Mouse (Mus musculus) forebrain, embryonic 14.5 days (tissue): ENCODE data around the gene Acsbg1. TPM values are rescaled to one million over a fixed set of nuclear protein-coding genes. Genes with fewer than 3 reads are reported as not detected.

Experiments used
- ATAC-seq: fragments of 200-750 bp; cut with Nextera tagmentation; 2 replicates; pipeline ENCODE4 v1.8.0; 2017; ENCODE audit warnings: mild to moderate bottlenecking, moderate library complexity
- DNase-seq: peaks from one replicate; pipeline ENCODE4 v3.0.0-alpha.2; 2015; ENCODE audit warnings: low spot score
- H3K27ac ChIP-seq: fragments of 300-500 bp; sonication (generic); 2 replicates; pipeline ENCODE4 v1.5.1; 2014; ENCODE audit warnings: low read depth, mild to moderate bottlenecking, control low read depth, low read length, moderate library complexity
- H3K27me3 ChIP-seq: fragments of 300-500 bp; sonication (generic); replicated peaks from 2 replicates; pipeline ENCODE4 v1.6.1; 2014; ENCODE audit warnings: low read length, control low read depth, mixed read lengths; ENCODE audit not compliant: control insufficient read depth, insufficient read depth
- H3K36me3 ChIP-seq: fragments of 300-500 bp; sonication (generic); 2 replicates; pipeline ENCODE4 v1.6.1; 2014; ENCODE audit warnings: low read length, control low read depth; ENCODE audit not compliant: control insufficient read depth, insufficient read depth
- H3K4me1 ChIP-seq: fragments of 300-500 bp; sonication (generic); 2 replicates; pipeline ENCODE4 v1.6.1; 2014; ENCODE audit warnings: antibody characterized with exemption, low read length, control low read depth; ENCODE audit not compliant: control insufficient read depth, insufficient read depth
- H3K4me2 ChIP-seq: fragments of 300-500 bp; sonication (generic); 2 replicates; pipeline ENCODE4 v1.6.1; 2014; ENCODE audit warnings: mild to moderate bottlenecking, control low read depth, low read length
- H3K4me3 ChIP-seq: fragments of 300-500 bp; sonication (generic); 2 replicates; pipeline ENCODE4 v1.5.1; 2014; ENCODE audit warnings: low read depth, low read length, control low read depth
- H3K9ac ChIP-seq: fragments of 300-500 bp; sonication (generic); 2 replicates; pipeline ENCODE4 v1.6.1; 2014; ENCODE audit warnings: mild to moderate bottlenecking, low read length, control low read depth, moderate library complexity
- H3K9me3 ChIP-seq: fragments of 300-500 bp; sonication (generic); replicated peaks from 2 replicates; pipeline ENCODE4 v1.6.1; 2016; ENCODE audit warnings: low read length, control low read depth, mixed read lengths; ENCODE audit not compliant: control insufficient read depth
- WGBS: fragments of 180-500 bp; shearing (Covaris S2); extraction: QIAGEN DNeasy Blood & Tissue Kit; methylation state at CpG from one replicate; pipeline ENCODE4 v1.1.7; 2014; 5-methylcytosine and 5-hydroxymethylcytosine counted together
- polyA plus RNA-seq: library from polyadenylated mRNA; unstranded; fragments of >200 nt; fragmentation: Nextera tagmentation; extraction: Ambion mirVana; gene quantifications from 2 replicates; pipeline ENCODE4 v1.2.1, GENCODE M21; 2014

Gene Acsbg1
- 18.6 and 21.9 TPM in 2 replicates for polyA plus RNA-seq

DNA sequence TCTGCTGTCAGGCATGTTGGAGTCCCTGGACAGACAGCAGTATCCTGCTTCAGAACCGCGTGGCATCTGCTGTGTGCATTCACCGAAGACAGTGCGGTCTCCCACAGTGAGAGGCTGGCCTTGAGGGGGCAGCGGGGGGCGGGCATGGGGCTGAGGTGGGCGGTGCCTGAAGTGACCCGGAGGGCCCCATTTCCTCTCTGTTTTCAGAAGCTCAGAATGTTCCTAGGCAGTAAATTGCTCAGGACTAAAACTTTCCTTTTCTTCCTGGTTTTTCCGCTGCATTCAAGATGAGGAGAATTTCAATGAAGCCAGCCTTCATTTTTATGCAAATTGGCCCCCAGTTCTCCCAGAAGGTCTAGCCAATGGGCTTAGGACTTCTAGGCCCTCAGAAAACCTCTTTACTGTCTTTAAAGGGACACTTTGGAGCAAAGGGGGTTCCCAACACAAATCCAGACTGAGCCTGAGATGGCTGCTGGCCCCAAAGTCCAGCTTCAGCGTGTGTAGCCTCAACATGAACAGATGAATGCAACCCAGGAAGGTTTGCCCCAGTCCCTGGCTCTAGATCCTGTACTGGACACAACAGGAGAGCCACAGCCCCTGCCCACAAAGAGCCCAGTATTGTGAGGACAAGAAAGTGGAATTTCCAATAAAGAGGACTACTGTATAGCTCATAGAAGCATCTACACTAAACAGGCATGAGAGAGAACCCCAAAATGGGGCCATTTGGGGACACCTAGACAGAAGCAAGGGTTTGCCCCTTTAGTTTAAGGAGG lies at the start of gene Acsbg1:
TSS of gene Acsbg1 (minus strand) at position 266 of the 773 bp plus-strand sequence.
- 4% methylated on average over 10 of the region's 10 CpGs for WGBS
- Histone ChIP-seq H3K9me3 (no peaks in the 10 kb centered on the region), H3K4me1 (peaks cover 10% of the 10 kb centered on the region), H3K4me3 (peak within 1 kb of the TSS; percentile 9; the same call in 1 of the 2 replicates), H3K36me3 (no peaks in the 10 kb centered on the region), H3K27me3 (no peaks in the 10 kb centered on the region), H3K9ac (peak within 1 kb of the TSS; percentile 29; the same call in 1 of the 2 replicates), H3K4me2 (peak within 1 kb of the TSS; percentile 42), H3K27ac (peak within 1 kb of the TSS; percentile 53)
- ATAC-seq = peak; percentile 83
- DNase-seq = peak; percentile 71

DNA sequence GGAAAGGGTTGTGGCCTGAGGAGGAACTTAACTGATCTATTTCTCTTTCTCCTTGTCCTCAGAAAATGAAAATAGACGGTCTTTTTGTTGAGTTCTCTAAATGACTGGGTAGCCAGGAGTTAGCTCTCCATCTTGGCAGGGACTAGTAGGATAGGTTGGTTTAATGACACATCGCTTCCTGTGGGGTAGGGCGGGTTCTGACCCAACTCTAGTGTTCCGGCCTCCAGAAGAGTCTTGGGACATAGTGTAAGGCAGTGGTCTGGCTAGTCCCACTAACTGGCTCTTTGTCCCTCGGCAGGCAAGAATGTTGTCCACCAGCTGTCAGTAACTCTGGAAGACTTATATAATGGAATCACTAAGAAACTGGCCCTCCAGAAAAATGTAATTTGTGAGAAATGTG lies 46.4 kb upstream of the Acsbg1 start:
- peak overlapping the region; percentile 63; the same call in 1 of the 2 replicates for H3K27ac ChIP-seq
- H3K4me2 ChIP-seq = no peak overlapping the region
- no peak overlapping the region for H3K9ac ChIP-seq
- peaks cover 18% of the 10 kb centered on the region for H3K36me3 ChIP-seq
- 86% methylated on average over 5 of the region's 5 CpGs for WGBS
- DNase-seq (no peak), ATAC-seq (no peak)
- H3K4me3 ChIP-seq = no peak overlapping the region
- no peaks in the 10 kb centered on the region for H3K27me3 ChIP-seq
- no peaks in the 10 kb centered on the region for H3K9me3 ChIP-seq
- peaks cover 4% of the 10 kb centered on the region; the same call in 1 of the 2 replicates for H3K4me1 ChIP-seq

DNA sequence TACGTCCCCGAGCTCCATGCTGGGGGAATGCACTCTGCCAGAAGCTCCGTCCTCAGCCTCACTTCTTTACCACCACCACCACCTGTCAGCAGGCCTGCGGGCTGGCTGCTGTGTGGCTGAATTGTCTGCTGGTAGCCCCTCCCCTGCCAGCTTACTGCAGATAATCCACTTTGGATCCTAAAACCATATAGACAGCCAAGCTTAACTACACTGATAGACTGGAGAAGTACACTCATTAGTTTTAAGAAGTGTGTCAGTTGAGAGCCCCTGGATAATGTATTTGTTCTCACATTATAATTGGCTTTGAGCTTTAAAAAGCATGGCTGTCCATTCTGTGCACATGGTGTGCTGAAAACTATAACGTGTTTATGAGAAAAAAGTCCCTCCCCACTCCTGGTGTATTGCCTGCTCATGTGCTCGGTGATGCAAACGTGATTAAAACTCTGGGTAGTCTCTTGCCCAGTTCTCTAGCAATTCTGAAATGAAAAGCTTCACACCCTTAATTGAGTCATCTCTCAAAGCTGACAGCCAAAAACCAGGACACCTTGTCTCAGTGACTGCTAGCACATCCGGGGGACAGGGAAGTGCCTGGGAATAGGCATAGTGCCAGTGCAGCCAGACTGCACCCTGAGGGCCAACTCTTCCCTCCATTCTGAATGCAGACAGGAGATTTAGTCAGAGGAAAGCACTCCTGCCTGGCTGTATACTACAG lies 45.8 kb upstream of the Acsbg1 start:
- no peak overlapping the region for H3K4me3 ChIP-seq
- no peaks in the 10 kb centered on the region for H3K27me3 ChIP-seq
- H3K4me2 ChIP-seq = no peak overlapping the region
- H3K36me3 ChIP-seq = peaks cover 14% of the 10 kb centered on the region
- peak overlapping the region; percentile 63; the same call in 1 of the 2 replicates for H3K27ac ChIP-seq
- DNase-seq (peak; percentile 81), ATAC-seq (peak; percentile 85)
- WGBS = 13% methylated on average over 8 of the region's 8 CpGs
- H3K9ac ChIP-seq = no peak overlapping the region
- H3K9me3 ChIP-seq = no peaks in the 10 kb centered on the region
- peaks cover 4% of the 10 kb centered on the region; the same call in 1 of the 2 replicates for H3K4me1 ChIP-seq

DNA sequence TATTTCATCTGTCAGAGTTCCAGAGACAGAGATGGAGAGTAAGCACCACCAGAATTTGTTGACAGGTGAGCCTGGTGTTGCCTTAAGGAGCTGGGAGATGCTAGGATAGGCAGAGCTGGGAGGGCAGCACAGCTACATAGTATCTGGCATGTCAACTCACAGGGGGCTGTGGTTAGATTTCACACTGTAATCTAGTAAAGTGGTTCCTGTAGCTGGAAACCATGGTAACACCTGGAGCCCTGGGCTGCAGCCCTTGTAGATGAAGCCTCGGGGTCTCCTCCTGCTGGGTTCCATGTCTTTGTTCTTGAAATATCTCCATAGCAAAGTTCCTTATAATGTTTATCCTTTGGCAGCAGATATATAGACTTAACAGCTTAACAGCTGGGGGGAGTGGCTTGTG lies 43.9 kb upstream of the Acsbg1 start:
- H3K27ac ChIP-seq = no peak overlapping the region
- peaks cover 7% of the 10 kb centered on the region for H3K36me3 ChIP-seq
- no peak overlapping the region for H3K4me3 ChIP-seq
- no peak for DNase-seq
- H3K9ac ChIP-seq = no peak overlapping the region
- WGBS = 86% methylated on average over 1 of the region's 1 CpGs
- H3K9me3 ChIP-seq = no peaks in the 10 kb centered on the region
- no peak overlapping the region for H3K4me2 ChIP-seq
- peaks cover 9% of the 10 kb centered on the region for H3K27me3 ChIP-seq
- ATAC-seq = no peak
- H3K4me1 ChIP-seq = peaks cover 4% of the 10 kb centered on the region; the same call in 1 of the 2 replicates

DNA sequence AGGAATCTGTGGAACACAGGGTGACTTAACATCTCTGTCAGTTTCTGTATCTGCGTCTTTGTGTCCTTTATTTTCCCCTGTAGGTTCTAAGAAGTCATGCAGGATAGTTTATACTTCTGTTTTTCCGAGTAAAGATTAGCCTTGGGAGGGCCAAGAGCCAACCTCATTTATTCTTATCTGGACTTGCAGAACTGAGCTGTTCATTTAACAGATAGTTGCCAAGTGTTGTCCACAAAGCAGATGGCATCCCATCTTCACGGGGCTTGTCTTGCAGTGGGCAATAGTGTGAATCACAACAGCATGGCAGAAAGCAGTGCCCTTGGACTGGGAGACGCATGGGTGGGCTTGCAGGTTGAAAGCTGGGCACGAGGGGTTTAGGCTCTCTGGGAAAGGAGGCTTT lies 42.7 kb upstream of the Acsbg1 start:
- Histone ChIP-seq H3K27me3 (peaks cover 17% of the 10 kb centered on the region), H3K4me2 (no peak overlapping the region), H3K9me3 (no peaks in the 10 kb centered on the region), H3K4me1 (peaks cover 4% of the 10 kb centered on the region; the same call in 1 of the 2 replicates), H3K27ac (no peak overlapping the region), H3K4me3 (no peak overlapping the region), H3K36me3 (peaks cover 4% of the 10 kb centered on the region; the same call in 1 of the 2 replicates), H3K9ac (no peak overlapping the region)
- no peak for ATAC-seq
- DNase-seq = no peak
- 79% methylated on average over 5 of the region's 5 CpGs for WGBS

DNA sequence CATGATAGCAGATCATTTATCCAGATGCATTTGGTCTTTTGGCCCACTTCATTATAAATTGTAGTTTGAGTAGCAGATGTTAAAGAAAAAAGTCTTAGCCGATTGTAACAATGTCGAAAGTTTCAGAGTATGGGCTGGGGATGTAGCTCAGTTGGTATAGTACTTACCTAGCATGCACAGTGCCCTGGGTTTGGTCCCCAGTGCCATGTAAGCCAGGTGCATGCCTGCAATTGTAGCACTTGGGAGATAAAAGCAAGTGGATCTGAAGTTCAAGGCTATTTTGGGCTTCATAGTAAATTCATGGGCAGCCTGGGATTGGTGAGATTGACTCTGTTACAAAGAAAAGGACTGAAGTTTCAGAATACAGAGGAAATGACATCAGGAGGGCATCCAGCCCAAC lies 40.9 kb upstream of the Acsbg1 start:
- no peak for DNase-seq
- no peaks in the 10 kb centered on the region; the same call in 1 of the 2 replicates for H3K4me1 ChIP-seq

DNA sequence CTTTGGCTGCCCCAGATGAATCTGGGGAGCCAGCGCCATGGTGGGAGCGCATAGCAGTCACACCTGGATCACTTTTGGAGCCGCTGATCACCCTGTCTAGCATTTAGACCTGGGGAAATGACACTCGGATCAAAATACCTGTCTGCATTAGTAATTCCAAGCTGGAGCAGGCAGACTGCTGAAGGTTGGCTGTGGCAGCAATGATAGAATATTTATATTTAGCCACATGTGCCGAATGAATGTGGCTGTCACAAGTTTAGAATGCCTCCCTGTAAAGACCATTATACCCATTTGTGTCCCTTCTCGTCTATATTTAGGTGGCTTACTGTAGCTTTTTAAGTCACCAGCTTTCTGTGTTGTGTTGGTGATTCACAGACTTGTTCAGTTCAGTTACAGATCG lies 39.1 kb upstream of the Acsbg1 start:
- 81% methylated on average over 7 of the region's 7 CpGs for WGBS
- Histone ChIP-seq H3K4me3 (no peak overlapping the region), H3K9ac (no peak overlapping the region), H3K27ac (no peak overlapping the region), H3K9me3 (no peaks in the 10 kb centered on the region), H3K36me3 (no peaks in the 10 kb centered on the region), H3K27me3 (peaks cover 21% of the 10 kb centered on the region), H3K4me1 (no peaks in the 10 kb centered on the region; the same call in 1 of the 2 replicates), H3K4me2 (peak overlapping the region; percentile 89; the same call in 1 of the 2 replicates)
- DNase-seq (no peak), ATAC-seq (no peak)

More for the DNA sequence above, 40.9 kb upstream of the Acsbg1 start:
- Histone ChIP-seq H3K27ac (no peak overlapping the region), H3K4me2 (no peak overlapping the region), H3K36me3 (no peaks in the 10 kb centered on the region), H3K9ac (no peak overlapping the region), H3K27me3 (peaks cover 21% of the 10 kb centered on the region), H3K4me3 (no peak overlapping the region), H3K9me3 (no peaks in the 10 kb centered on the region)
- WGBS = 88% methylated on average over 2 of the region's 2 CpGs
- ATAC-seq = no peak

DNA sequence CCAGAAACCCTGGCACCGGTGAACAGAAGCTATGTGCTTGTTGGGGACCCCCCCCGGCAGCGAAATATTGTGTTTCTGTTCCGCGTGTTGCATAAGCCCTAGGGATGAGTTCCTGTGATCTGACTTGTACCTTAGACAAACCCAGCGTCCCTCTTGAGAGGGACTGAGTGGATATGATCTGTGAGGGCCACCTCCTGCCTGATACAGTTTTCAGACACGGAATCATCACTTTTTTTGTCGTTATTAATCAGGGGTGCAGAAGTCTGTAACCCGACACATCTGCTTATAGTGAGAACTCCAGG lies 38.5 kb upstream of the Acsbg1 start:
- no peak overlapping the region for H3K27ac ChIP-seq
- no peaks in the 10 kb centered on the region for H3K36me3 ChIP-seq
- DNase-seq (no peak), ATAC-seq (no peak)
- peak overlapping the region; percentile 89 for H3K4me2 ChIP-seq
- no peaks in the 10 kb centered on the region; the same call in 1 of the 2 replicates for H3K4me1 ChIP-seq
- no peaks in the 10 kb centered on the region for H3K9me3 ChIP-seq
- 28% methylated on average over 9 of the region's 9 CpGs for WGBS
- H3K4me3 ChIP-seq = peak overlapping the region; percentile 69
- H3K9ac ChIP-seq = peak overlapping the region; percentile 79
- H3K27me3 ChIP-seq = peaks cover 21% of the 10 kb centered on the region
